Mouse (Mus musculus): ENCODE results near the gene Mapk6. TPM values are rescaled to one million over a fixed set of nuclear protein-coding genes. Genes with fewer than 3 reads are reported as not detected.

Gene Mapk6
- total and polyA plus RNA-seq, 2 experiments from 2014 or later: 33.6 to 36.2 TPM

GRCm38 (mm10) chr9:75434872-75435271, 25.1 kb upstream of the Mapk6 start:
- ATAC-seq (ENCODE audit: insufficient read depth, low read depth): no peak
- Histone ChIP-seq H3K9ac (replicated peaks; ENCODE audit: low read depth, low read length) (no peak overlapping the region), H3K4me3 (ENCODE audit: low read depth, low read length) (no peak overlapping the region), H3K36me3 (replicated peaks; ENCODE audit: control insufficient read depth, insufficient read depth, low read length) (no peaks in the 10 kb centered on the region), H3K27me3 (ENCODE audit: control insufficient read depth, insufficient read depth, low read length) (no peaks in the 10 kb centered on the region), H3K27ac (ENCODE audit: low read depth) (no peak overlapping the region), H3K9me3 (replicated peaks; ENCODE audit: control insufficient read depth, low read length) (no peaks in the 10 kb centered on the region), H3K4me2 (ENCODE audit: low read depth, low read length) (no peak overlapping the region), H3K4me1 (ENCODE audit: control insufficient read depth, insufficient read depth) (peaks cover 6% of the 10 kb centered on the region; the same call in 1 of the 2 replicates)
- TF ChIP-seq EP300 (IDR thresholded peaks at IDR 0.05; ENCODE audit: low read depth) (no peak), CTCF (IDR thresholded peaks at IDR 0.05; ENCODE audit: low read depth) (no peak)
- DNase-seq (ENCODE audit: low spot score): no peak
- 65% methylated on average over 6 of the region's 6 CpGs for WGBS

- Histone ChIP-seq H3K9me3 (replicated peaks; ENCODE audit: control insufficient read depth, low read length) (no peaks in the 10 kb centered on the region), H3K9ac (replicated peaks; ENCODE audit: low read depth, low read length) (no peak overlapping the region), H3K4me1 (ENCODE audit: control insufficient read depth, insufficient read depth) (peaks cover 6% of the 10 kb centered on the region; the same call in 1 of the 2 replicates), H3K4me3 (ENCODE audit: low read depth, low read length) (no peak overlapping the region), H3K27ac (ENCODE audit: low read depth) (0 out of 2 replicates have a peak overlapping the region, but pooled peaks have one; percentile 0), H3K27me3 (ENCODE audit: control insufficient read depth, insufficient read depth, low read length) (no peaks in the 10 kb centered on the region), H3K4me2 (ENCODE audit: low read depth, low read length) (no peak overlapping the region), H3K36me3 (replicated peaks; ENCODE audit: control insufficient read depth, insufficient read depth, low read length) (no peaks in the 10 kb centered on the region)
- ATAC-seq (ENCODE audit: insufficient read depth, low read depth) (peak; percentile 39; the same call in 1 of the 2 replicates), DNase-seq (ENCODE audit: low spot score) (peak; percentile 89)
- TF ChIP-seq CTCF (IDR thresholded peaks at IDR 0.05; ENCODE audit: low read depth): peak; percentile 70
- TF ChIP-seq EP300 (IDR thresholded peaks at IDR 0.05; ENCODE audit: low read depth): no peak
- 31% methylated on average over 7 of the region's 7 CpGs for WGBS
Measured at GRCm38 (mm10) chr9:75434172-75434793, 24.5 kb upstream of the Mapk6 start.

GRCm38 (mm10) chr9:75432694-75433093, 22.9 kb upstream of the Mapk6 start:
- TF ChIP-seq EP300 (IDR thresholded peaks at IDR 0.05; ENCODE audit: low read depth) (no peak), CTCF (IDR thresholded peaks at IDR 0.05; ENCODE audit: low read depth) (no peak)
- Histone ChIP-seq H3K27ac (ENCODE audit: low read depth) (no peak overlapping the region), H3K4me3 (ENCODE audit: low read depth, low read length) (no peak overlapping the region), H3K9ac (replicated peaks; ENCODE audit: low read depth, low read length) (no peak overlapping the region), H3K27me3 (ENCODE audit: control insufficient read depth, insufficient read depth, low read length) (no peaks in the 10 kb centered on the region), H3K4me2 (ENCODE audit: low read depth, low read length) (no peak overlapping the region), H3K9me3 (replicated peaks; ENCODE audit: control insufficient read depth, low read length) (no peaks in the 10 kb centered on the region), H3K4me1 (ENCODE audit: control insufficient read depth, insufficient read depth) (peaks cover 19% of the 10 kb centered on the region), H3K36me3 (replicated peaks; ENCODE audit: control insufficient read depth, insufficient read depth, low read length) (no peaks in the 10 kb centered on the region)
- 87% methylated on average over 3 of the region's 3 CpGs for WGBS
- DNase-seq (ENCODE audit: low spot score): no peak
- ATAC-seq (ENCODE audit: insufficient read depth, low read depth): no peak

- Histone ChIP-seq H3K4me2 (ENCODE audit: low read depth, low read length) (peak overlapping the region; percentile 27; the same call in 1 of the 2 replicates), H3K27ac (ENCODE audit: low read depth) (peak overlapping the region; percentile 66), H3K27me3 (ENCODE audit: control insufficient read depth, insufficient read depth, low read length) (no peaks in the 10 kb centered on the region), H3K4me1 (ENCODE audit: control insufficient read depth, insufficient read depth) (peaks cover 26% of the 10 kb centered on the region), H3K4me3 (ENCODE audit: low read depth, low read length) (no peak overlapping the region), H3K9me3 (replicated peaks; ENCODE audit: control insufficient read depth, low read length) (no peaks in the 10 kb centered on the region), H3K9ac (replicated peaks; ENCODE audit: low read depth, low read length) (no peak overlapping the region), H3K36me3 (replicated peaks; ENCODE audit: control insufficient read depth, insufficient read depth, low read length) (no peaks in the 10 kb centered on the region)
- TF ChIP-seq EP300 (IDR thresholded peaks at IDR 0.05; ENCODE audit: low read depth) (no peak), CTCF (IDR thresholded peaks at IDR 0.05; ENCODE audit: low read depth) (no peak)
- peak; percentile 81 for DNase-seq (ENCODE audit: low spot score)
- WGBS: 28% methylated on average over 16 of the region's 16 CpGs
- ATAC-seq (ENCODE audit: insufficient read depth, low read depth): peak; percentile 39
Measured at GRCm38 (mm10) chr9:75430822-75431621, 21.2 kb upstream of the Mapk6 start.

GRCm38 (mm10) chr9:75429657-75430056, 19.9 kb upstream of the Mapk6 start:
- H3K36me3 ChIP-seq (replicated peaks; ENCODE audit: control insufficient read depth, insufficient read depth, low read length): no peaks in the 10 kb centered on the region
- H3K4me3 ChIP-seq (ENCODE audit: low read depth, low read length): no peak overlapping the region
- 95% methylated on average over 1 of the region's 1 CpGs for WGBS
- no peak overlapping the region for H3K27ac ChIP-seq (ENCODE audit: low read depth)
- no peaks in the 10 kb centered on the region for H3K27me3 ChIP-seq (ENCODE audit: control insufficient read depth, insufficient read depth, low read length)
- no peak for TF ChIP-seq CTCF (IDR thresholded peaks at IDR 0.05; ENCODE audit: low read depth)
- no peak for TF ChIP-seq EP300 (IDR thresholded peaks at IDR 0.05; ENCODE audit: low read depth)
- no peak overlapping the region for H3K9ac ChIP-seq (replicated peaks; ENCODE audit: low read depth, low read length)
- H3K4me1 ChIP-seq (ENCODE audit: control insufficient read depth, insufficient read depth): peaks cover 26% of the 10 kb centered on the region
- no peaks in the 10 kb centered on the region for H3K9me3 ChIP-seq (replicated peaks; ENCODE audit: control insufficient read depth, low read length)
- no peak overlapping the region for H3K4me2 ChIP-seq (ENCODE audit: low read depth, low read length)
- ATAC-seq (ENCODE audit: insufficient read depth, low read depth) (no peak), DNase-seq (ENCODE audit: low spot score) (no peak)

Measured in heart, postnatal 0 days (tissue).